Mouse (Mus musculus): ENCODE measurements around the gene Izumo1r. TPM values are rescaled to one million over a fixed set of nuclear protein-coding genes. Genes with fewer than 3 reads are reported as not detected.

The Izumo1r gene
- total RNA-seq, 2 experiments from 2014 or later: 1.9 TPM; not detected in 1

GRCm38 (mm10) chr9:14839970-14840369 is 63.8 kb downstream of the Izumo1r start:
- no peak for ATAC-seq (replicated peaks; ENCODE audit: low FRiP score, low TSS enrichment, poor library complexity, severe bottlenecking)

GRCm38 (mm10) chr9:14839527-14839926 is 64.2 kb downstream of the Izumo1r start:
- no peak for ATAC-seq (replicated peaks; ENCODE audit: low FRiP score, low TSS enrichment, poor library complexity, severe bottlenecking)

Other genes starting within 250 kb of the Izumo1r start
- not detected in 2 replicates for gene Piwil4, start 163.2 kb downstream of the Izumo1r start, total RNA-seq (2014; fragmentation: Nextera tagmentation)
- not detected in 2 replicates for gene Piwil4, start 163.2 kb downstream of the Izumo1r start, total RNA-seq (2017)
- 0.48 and 0.72 TPM in 2 replicates for gene Fut4, start 151.6 kb downstream of the Izumo1r start, total RNA-seq (2014; fragmentation: Nextera tagmentation)
- 0.57 and 1.1 TPM in 2 replicates for gene Fut4, start 151.6 kb downstream of the Izumo1r start, total RNA-seq (2017)
- gene 1700012B09Rik, start 132.9 kb downstream of the Izumo1r start, total RNA-seq (2014; fragmentation: Nextera tagmentation): not detected in 2 replicates
- not detected in 2 replicates for gene 1700012B09Rik, start 132.9 kb downstream of the Izumo1r start, total RNA-seq (2017)
- gene Mre11a, start 119.3 kb downstream of the Izumo1r start, total RNA-seq (2014; fragmentation: Nextera tagmentation): 45.2 and 62.0 TPM in 2 replicates
- 85.7 and 119 TPM in 2 replicates for gene Mre11a, start 119.3 kb downstream of the Izumo1r start, total RNA-seq (2017)
- gene Ankrd49, start 119.1 kb downstream of the Izumo1r start, total RNA-seq (2014; fragmentation: Nextera tagmentation): 45.8 and 47.3 TPM in 2 replicates
- gene Ankrd49, start 119.1 kb downstream of the Izumo1r start, total RNA-seq (2017): 52.2 and 76.9 TPM in 2 replicates
- gene Gpr83, start 43.7 kb downstream of the Izumo1r start, total RNA-seq (2014; fragmentation: Nextera tagmentation): not detected in 2 replicates
- not detected in 2 replicates for gene Gpr83, start 43.7 kb downstream of the Izumo1r start, total RNA-seq (2017)
- gene Panx1, start 141.5 kb upstream of the Izumo1r start, total RNA-seq (2014; fragmentation: Nextera tagmentation): 3.9 and 19.7 TPM in 2 replicates
- 5.2 and 5.4 TPM in 2 replicates for gene Panx1, start 141.5 kb upstream of the Izumo1r start, total RNA-seq (2017)
- gene Hephl1, start 208.2 kb upstream of the Izumo1r start, total RNA-seq (2014; fragmentation: Nextera tagmentation): not detected in 2 replicates
- gene Hephl1, start 208.2 kb upstream of the Izumo1r start, total RNA-seq (2017): not detected in 2 replicates

Measured in megakaryocyte-erythroid progenitor cell, adult 5-6 weeks (primary cell).